Comparison of ENCODE assay signal across 9 mouse cellular contexts in genomic region chr1:162615511-162615910, GRCm38 (mm10). TPM values are rescaled to one million over a fixed set of nuclear protein-coding genes. Genes with fewer than 3 reads are reported as not detected.
A peak's percentile ranks its signal among the peaks of the same experiment; 100 is the strongest.
DNase-seq lines count a peak whose midpoint lies in the region.
"Had no signal": no experiment of that assay in that cellular context is flagged by ENCODE, and none has a peak within 500 bp of the region (broad histone marks: within the 10 kb centered on the region; RNA-seq: fewer than 3 reads in every experiment).

No protein-coding gene starts in this region.

- intact Hi-C loops in heart, postnatal 14 days (cut with DNase I), result no loop called here

- peak; percentile 12 for DNase-seq in embryo, embryonic 10.5 days (ENCODE audit: low spot score)
- DNase-seq in embryo, embryonic 9.5 days (ENCODE audit: extremely low spot score), result no peak
- peak; percentile 5 to 12 for DNase-seq in spleen, postnatal 36 days (ENCODE audit: low spot score in 2 of 2)
- no peak for DNase-seq in spleen, postnatal 10 days (ENCODE audit: low spot score in 2 of 2)
- DNase-seq in induced T-regulatory cell, adult 2 months (ENCODE audit: low read depth), result peak; percentile 55
- peak; percentile 60 for DNase-seq in retina, postnatal 7 days (ENCODE audit: low read depth, low spot score)
- no peak for DNase-seq in gastrocnemius, postnatal 10 days
- DNase-seq in heart, postnatal 14 days, result no peak

RNA-seq across cellular contexts. Expression of gene Myoc, which starts 23.4 kb away (rescaled TPM):
- 10 to 100 TPM; 15.2 to 16.8 TPM for total RNA-seq in gastrocnemius, postnatal 10 days (2021)
- total RNA-seq in heart, postnatal 14 days (2021), result 1 to 10 TPM in 1 of 2 experiments, under 1 TPM in 1; 0.71 to 1.3 TPM
- total RNA-seq: hematopoietic stem cell, adult 5-6 weeks had no signal

RNA-seq across cellular contexts. Expression of gene Myocos, which starts 42.5 kb away (rescaled TPM):
- not detected for total RNA-seq in gastrocnemius, postnatal 10 days (2021)
- not detected for total RNA-seq in heart, postnatal 14 days (2021)
- total RNA-seq: hematopoietic stem cell, adult 5-6 weeks had no signal

RNA-seq across cellular contexts. Expression of gene Vamp4, which starts 45.2 kb away (rescaled TPM):
- 10 to 100 TPM; 18.5 to 22.3 TPM for total RNA-seq in gastrocnemius, postnatal 10 days (2021)
- 10 to 100 TPM; 19.1 to 20.3 TPM for total RNA-seq in heart, postnatal 14 days (2021)

Comparison
In these comparisons a context has a peak if more than half of its experiments do, and no peak if none do; other contexts are left out.
1. DNase-seq: peak in embryo, embryonic 10.5 days (single experiment), spleen, postnatal 36 days (2 of 2), induced T-regulatory cell, adult 2 months (single experiment) and retina, postnatal 7 days (single experiment); none in embryo, embryonic 9.5 days (single experiment), spleen, postnatal 10 days (0 of 2), gastrocnemius, postnatal 10 days (single experiment) and heart, postnatal 14 days (0 of 2).
2. RNA of gene Myoc, which starts 23.4 kb away (total RNA-seq): 15.2 to 16.8 TPM in gastrocnemius, postnatal 10 days; 0.71 to 1.3 TPM in heart, postnatal 14 days; every median in the first group is over 4 times any median in the second.